Mouse (Mus musculus) retina, postnatal 7 days (tissue): ENCODE measurements at regions not wholly inside any gene's neighbourhood (a gene's known extent, or its start where the extent isn't known, plus 50 kb on each side); places are given as distances from the start of the nearest gene placed in this dataset.
"Not testable (repeated sequence)": the region's sequence is repeated elsewhere in the genome, so short reads cannot be mapped to it uniquely, and the experiment has no call there.

ENCODE experiments used
- DNase-seq: peaks from one replicate; pipeline ENCODE4 v3.0.0-alpha.2; 2012; ENCODE audit warnings: low read depth, low spot score

DNA sequence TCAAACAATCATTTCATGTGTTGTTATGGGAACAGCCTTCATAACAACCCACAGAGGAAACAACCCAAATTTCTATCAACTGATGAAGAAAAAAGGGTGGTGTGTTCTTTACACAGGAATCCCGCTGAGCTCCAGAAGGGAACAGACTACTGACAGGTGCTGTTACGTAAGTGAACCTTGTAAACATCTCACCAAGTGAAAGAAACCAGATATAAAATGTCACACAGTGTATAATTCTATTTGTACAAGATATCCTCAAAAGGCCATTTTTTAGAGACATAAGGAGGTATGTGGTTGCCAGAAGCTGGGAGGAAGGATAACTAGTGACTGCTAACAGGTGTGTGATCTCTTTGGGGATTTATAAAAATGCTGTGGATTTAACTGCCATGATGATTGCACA, 119.9 kb downstream of the Plod2 start:
- DNase-seq: no peak

DNA sequence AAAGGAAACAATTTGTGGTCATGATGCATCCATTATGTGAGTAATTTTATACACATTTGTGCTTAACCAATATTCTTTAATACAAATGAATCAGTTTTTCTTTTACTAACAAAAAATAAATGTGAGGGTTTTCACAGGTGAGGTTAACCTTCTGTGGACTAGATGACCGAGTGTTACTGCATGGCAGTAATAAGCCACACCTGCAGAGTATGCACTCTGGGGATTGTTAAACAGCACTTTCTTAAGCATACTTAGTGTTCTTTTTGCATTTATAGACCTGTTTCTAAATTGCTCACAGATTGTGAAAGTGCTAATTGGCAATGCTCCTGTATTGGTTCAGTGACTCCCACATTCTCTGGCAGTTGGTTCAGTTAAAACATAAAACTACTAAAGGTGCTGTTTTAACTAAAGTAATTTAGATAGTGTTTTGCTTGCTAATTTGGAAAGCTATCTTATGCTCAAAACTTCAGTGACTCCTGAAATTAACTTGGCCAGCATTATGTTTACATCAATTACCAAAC, 125.4 kb downstream of the Plod2 start:
- no peak for DNase-seq

DNA sequence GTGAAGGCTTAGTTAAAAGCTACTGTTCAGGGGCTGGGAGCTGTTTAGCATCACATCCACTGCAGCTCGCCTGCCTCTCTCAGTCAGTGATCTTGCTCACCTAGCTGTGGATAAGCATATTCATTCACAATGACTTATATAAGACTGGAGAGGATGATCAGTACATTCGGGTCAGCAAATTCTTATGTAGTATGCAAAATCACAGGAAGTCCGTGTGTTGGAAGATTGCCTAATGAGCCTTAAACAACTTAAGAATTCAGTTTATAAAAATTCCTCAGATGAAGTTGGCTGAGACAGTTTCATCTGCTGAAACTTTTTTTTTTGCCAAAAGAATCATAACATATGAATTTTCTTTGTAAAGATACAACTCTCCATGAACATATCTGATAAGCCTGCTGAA, 129.9 kb downstream of the Plod2 start:
- DNase-seq: no peak

DNA sequence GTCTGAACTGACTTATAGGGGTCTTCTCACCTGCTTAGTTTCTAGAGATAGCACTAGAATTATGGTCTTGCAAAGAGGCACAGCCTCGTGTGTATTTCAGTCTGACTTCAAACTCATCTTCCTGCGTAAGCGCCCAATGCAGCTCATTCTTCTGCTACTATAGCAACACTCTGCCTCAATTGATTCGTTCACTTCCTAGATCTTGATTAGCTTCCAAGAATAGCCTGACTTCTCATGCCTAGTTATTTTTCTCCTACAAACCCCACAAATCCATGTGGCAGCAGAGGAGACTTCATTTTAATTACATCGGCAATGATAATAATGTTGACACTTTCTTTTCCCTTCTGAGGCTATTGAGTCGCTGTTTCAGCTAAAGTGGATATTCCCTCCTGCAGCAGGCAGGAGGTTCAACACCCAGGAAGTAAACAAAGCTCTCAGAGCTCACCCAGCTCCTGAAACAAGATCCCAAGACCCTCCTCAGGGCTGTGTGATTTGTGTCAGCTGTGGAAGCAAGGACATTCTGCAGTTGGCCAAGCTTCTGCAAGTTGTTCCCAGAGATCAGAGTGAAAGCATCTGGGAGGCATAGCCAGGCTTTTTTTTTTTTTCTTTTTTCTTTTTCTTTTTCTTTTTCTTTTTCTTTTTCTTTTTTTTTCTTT, 152.5 kb downstream of the Plod2 start:
- DNase-seq: no peak

DNA sequence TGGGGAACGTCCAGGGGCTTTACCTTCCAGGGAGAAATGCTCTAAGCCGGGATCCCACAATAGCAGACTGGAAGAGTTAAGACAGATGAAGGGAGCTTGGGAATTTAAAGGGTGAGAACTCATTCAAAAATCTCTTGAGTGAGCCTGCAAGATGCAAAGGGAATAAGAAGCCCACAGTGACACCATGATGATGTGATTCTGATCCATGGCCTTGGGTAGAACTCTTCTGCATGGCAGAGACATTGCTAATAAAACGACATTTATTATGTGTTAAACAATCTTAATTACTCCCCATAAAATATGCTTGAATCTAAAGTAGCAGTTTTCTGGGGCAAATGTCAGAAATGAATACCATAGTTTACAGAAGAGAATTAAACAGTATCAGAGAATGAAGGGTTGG, 155.9 kb downstream of the Plod2 start:
- DNase-seq: no peak

DNA sequence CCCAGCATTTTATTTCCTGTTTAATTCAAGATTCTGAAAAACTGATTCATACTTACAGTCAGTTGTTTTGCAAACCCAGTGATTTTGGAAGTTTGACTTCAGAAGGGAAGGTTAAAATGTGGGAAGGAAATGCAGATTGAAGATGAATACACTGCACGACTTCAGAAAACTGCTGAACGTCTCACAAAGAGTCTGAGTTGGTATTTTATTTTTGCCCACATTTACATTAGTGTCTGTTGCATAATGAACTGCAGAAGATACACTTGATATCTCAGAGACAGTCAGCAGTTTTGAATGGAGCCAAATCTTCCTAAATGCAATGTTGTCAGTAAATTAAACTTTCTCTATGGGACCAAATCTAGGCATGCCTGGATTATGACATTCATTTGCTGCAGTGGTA, 162.7 kb downstream of the Plod2 start:
- DNase-seq: no peak

DNA sequence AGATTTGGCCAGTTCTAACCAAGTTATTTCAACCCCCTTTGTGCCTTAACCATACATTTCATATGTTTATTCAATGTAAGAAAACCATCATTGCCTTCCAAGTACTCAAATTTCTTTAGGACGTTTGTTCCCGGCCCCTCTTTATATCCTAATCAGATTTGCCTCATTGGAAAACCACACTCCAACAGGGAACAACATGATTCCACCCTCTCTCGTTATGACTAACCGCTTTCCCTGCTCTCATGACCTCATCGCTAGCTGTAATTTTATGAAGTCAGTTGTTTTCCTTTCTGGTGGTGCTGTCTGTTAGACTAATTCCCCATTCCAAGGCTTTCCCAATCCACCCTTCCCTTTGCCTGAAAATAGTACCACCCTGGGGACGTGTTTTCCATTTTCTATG, 165.0 kb downstream of the Plod2 start:
- DNase-seq: no peak

DNA sequence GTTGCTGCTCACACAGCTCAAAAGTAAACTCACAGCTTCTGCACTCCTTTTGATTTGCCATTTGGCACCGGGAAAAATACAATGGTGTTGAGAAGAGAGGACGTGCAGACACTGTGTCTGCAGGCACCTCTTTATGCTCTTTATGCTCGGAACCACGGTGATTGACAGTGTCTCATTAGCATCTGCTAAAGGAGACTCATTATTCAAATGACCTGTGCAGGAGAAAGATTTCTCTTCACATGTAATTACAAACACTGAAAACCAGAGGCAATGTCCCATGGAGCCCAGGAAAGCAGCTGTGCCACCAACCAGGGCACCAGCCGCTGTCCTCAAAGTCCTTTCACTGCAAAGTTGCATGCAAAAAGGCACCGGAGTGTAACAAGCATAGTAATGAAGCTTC, 175.2 kb downstream of the Plod2 start:
- no peak for DNase-seq

DNA sequence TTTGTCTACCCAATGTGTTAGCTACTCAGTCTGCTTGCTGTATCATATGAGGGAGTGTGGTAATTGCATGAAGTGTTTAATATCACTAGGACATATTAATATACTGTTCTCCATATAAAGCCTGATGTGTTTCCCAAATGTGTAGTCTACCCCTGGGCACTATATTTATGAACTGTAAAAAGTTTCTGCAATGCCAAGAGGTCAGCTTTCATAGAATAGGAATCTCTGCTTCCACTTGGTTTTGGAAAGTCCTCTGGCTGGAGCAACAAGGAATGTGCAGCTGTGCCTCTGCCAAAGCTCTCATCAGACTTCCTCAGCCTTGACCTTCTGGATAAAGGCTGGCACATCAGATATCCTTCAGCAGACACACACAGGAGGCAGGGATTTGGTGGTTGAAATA, 176.3 kb downstream of the Plod2 start:
- no peak for DNase-seq

DNA sequence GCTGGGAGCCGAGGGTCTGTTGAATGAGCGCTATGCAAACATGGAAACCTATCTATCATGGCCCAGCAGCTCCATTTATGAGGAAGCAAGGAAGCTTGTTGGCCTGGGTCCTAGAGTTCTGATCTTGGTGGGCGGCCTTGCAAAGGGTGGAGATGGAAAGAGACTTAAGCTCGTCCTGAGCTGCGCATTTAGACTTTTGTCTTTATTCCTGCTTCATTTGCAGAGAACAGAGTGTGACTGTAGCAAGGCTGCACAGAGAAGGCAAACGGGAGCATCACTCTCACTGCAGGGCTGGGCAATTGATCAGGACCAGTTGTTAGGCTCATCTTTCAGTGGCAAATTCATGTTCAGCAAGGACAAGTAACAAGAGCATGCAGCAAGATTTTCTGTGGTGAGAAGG, 177.2 kb downstream of the Plod2 start:
- DNase-seq: no peak

DNA sequence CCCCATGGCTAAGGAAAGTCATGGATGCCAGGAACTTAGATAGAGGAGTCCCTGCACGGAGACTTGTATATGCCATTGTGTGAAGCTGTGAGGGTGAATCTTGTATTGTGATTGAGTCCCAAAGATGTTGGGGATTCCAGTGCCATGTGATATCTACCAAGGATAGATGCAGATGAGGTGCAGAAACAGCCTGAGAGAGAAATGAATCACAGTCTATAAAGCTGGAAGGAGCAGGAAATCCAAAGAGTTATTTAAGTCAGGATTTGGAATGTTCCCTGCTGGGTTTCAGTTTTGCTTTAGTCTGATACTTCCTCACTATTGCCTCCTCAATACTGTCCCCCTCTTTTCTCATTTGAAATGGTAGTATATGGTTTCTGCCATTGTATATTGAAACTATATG, 186.8 kb downstream of the Plod2 start:
- no peak for DNase-seq

DNA sequence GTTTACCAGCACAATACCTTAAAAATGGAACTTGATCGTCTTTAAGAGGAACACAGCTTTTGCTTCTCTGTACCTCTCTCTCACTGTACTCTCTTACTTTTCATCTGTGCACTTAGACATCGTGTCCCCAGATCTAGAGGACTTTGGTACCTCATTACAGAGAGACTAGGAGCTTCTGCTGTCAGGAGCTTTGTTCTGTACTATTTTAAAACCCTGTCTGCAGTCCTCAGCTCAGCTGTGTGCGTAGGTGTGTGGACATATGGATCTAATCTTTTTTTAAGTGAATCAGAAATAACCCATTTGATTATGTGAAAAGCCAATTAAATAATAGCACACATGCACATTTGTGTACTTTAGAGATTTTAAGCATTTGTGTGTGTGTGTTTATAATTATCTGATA, 189.4 kb downstream of the Plod2 start:
- DNase-seq: no peak

DNA sequence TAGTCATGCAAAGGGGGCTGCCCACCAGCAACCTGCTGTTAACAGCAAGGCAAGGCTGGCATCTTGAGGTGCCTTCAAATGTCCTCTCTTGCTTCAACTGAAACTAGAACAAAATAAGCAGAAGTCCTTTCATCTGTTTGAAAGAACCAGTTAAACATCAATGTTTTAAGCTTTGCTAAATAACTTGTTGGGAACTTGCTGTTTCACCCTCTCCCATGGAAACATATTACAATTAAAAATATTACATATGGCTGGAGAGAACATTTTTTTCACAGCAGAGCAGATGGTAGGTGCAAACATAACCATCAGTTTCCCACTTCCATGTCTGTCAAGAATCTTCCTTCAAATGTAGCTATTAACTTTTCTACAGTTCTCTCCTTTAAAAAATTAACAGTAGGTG, 225.5 kb downstream of the Plod2 start:
- no peak for DNase-seq

DNA sequence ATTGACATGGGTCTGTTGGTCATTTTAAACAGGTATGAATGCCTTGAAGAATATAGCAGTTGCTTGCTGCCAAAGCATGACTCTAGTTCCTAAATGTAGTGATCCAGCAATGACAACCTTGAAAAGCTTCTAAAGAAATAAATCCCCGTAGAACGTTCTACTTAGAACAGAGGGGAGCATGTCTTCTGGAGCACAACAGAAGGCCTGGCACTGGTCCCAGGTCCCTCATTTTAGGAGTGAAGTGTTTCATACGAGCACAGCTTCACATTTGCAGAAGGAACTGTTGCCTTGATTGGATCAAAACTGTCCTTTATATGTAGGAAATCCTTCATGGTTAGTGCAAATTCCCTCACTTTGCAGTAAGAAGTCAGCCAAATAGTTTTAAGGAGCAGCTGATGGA, 226.4 kb downstream of the Plod2 start:
- no peak for DNase-seq

DNA sequence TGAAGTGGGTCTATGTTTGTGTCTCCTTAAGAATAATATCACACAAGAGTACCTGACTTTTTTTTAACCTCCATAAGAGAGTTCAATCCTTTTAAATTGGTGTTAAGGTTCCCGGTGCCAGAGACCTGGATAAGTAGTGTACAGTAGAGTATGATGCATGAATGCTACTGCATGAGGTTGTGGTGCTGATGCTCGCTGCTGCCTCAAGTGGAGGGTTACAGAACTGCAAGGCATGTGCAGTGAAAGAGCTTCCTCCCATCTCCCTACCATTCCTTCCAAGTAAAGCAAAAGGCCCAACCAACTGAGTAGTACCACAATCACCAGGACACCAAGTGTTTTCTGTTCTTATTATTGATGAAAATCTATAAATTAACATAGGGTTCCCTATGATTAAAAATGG, 227.5 kb downstream of the Plod2 start:
- peak; percentile 3 for DNase-seq

DNA sequence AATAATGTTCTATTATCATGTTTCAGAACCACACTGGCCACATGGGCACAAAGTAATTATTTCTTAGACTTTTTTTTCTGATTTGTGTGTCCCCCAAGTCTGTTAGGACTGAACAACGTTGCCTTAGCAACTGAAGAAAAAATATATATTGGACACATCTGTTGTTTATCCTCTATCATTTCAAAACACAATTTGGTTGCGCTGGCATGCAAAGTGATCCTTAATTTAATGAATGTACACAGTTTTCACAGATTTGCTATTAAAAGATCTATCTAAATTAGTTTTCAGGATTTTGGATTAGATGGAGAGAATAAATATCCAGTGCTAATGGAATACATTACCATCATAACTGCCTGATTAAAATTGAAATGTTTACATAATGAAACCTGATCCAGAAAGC, 229.0 kb downstream of the Plod2 start:
- no peak for DNase-seq

DNA sequence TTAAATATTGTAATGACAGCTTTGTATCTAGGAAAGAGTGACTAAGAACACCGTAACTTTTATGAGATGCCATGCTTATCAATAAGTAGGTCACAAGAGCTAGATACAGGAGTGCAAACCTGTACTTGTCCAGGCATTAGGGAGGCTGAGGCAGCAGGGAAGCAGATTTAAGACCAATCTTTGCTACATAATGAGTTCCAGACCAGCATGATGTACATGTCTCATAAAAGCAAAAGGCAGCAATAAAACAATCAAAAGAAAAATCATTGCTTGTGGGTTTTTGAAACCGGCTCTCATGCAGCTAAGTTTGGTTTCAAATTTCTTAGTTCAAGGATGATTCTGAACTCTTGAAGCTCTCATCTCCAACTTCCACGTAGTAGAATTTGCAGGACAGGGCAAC, 229.7 kb downstream of the Plod2 start:
- no peak for DNase-seq

DNA sequence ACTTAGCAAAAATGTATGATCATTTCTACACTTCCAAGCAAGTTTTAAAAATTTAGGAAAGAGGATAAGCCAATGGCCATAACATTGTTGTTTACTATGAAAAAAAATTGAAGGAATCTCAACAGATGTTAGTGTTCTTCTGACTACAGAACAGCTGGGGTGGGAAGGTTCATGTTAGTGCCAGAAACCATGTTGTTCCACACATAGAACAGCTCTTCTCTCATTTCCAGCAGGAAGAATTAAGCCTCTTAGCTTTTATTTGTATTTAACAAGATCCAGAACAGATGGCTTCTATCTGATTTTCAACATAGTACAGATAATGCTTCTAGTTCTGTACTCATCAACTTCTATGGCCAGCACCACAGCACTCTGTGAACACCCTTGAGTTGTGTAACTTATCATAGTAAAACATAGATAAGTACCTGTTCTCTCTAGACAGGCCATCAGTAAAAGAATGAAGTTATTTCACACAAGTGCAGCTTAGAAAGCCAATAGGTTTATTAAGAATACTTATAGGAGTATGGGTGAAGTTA, 241.0 kb downstream of the Plod2 start:
- no peak for DNase-seq

DNA sequence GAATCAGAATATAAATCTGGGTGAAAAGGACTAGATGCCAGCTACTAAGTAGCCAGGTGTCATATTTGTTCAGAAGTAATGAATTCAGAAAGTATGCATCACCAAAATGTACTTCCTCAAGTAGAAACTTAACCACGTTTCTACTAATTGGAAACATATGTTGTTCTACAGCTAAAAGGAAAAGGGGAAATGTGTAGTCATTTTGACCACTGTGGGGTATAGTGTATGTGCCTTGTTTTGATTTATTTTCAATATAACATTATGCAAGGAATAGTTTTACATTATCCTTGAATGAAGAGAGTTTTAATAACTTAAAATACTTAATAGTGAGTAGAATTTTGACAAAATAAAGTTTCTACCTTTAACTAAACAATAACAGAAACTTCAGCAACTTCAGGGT, 257.7 kb downstream of the Plod2 start:
- DNase-seq: no peak

DNA sequence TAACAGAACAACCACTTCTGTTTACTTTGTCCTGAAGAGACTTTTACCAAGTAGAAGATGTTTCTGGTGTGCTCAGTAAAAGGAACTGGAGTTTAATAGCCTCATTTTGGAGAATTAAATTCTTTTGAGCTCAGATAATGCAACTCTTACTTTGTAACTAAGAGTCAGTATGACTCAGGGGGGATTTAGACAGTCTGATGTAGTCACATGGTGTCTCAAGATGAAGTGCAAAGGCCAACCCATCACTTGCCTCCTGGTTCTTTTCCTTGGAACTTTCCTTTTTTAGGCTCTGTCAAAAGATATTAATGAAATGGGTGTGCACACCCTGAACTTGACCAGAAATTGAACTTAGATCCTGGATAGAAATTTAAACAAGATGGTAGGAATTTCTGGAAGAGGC, 267.4 kb downstream of the Plod2 start:
- no peak for DNase-seq

DNA sequence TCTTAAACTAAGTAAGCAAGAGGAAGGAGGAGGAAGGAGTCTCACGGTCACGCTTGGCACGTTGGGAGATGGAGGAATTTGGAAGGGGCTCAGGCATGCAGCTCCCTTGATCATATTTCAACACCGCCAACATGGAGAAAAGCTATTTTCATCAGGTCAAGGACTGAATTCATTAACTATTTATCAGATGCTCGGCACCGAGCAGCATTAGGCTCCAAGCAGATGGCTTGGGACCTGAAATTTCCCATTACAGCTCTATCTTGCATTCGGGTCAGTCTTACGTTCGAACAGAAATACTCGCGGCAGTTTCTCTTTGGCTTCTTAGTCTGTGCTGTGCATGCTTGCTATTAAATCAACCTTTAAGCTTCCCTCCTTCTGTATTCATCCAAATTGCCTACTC, 278.7 kb downstream of the Plod2 start:
- DNase-seq: no peak

DNA sequence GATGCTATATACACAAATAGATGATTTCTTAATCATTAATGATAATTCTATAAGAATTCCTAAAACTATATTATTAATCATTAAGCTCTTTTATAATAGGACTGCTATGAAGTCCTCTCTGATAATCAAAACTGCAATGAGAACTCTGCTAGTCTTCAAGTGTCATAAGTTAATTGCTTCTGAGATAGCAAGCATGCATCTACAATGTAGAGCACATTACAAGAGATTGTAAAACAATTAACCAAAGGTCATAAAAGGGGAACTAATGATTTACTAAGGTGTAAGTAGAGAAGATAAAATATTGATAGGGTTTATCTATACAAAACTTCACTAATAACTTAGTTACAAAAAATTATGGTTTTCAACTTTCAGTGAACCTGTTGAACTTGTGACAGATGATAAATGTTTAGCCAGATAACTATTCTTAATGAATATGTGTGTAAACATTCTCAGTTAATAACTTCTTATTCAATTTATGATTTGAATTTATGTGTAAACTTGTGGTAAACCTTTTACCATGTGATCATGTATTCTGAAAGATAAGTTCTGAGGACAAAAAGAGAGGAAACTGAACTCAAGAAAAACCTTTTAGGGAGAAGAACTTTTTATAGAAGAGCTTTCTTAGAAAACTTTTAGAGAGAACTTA, 284.8 kb downstream of the Plod2 start:
- no peak for DNase-seq

DNA sequence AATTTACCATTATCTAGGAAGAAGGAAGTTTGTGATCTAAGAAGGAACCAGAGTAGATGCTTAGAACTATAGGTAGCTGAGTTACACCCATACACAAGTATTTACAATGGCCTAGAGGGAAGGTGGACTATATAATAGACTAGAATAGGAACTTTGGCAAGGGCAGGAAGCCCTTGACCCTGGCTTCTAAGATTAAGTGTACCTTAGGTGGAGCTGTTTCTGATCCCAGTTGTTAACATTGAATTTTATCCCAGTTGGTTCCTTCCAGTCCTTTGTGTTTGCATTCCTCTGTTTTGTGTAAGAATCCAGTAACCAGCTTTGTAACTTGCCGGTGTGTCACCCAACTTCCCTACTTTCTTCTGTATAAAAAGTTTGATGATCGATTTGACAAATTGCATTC, 294.1 kb downstream of the Plod2 start:
- DNase-seq: not testable (repeated sequence)
